Mouse (Mus musculus) heart, adult 2 months (tissue): ENCODE measurements at regions not wholly inside any gene's neighbourhood (a gene's known extent, or its start where the extent isn't known, plus 50 kb on each side); places are given as distances from the start of the nearest gene placed in this dataset.

Experiments
- DNase-seq, 2 experiments: peaks; one replicate each; pipeline ENCODE4 v3.0.0; 2021
- H3K27ac ChIP-seq: fragments of 200-600 bp; 2 replicates; pipeline ENCODE4 v1.8.1; 2022
- H3K27me3 ChIP-seq: fragments of 200-500 bp; 2 replicates; pipeline ENCODE4 v1.6.1; 2012; ENCODE audit warnings: mild to moderate bottlenecking, low read length, inconsistent platforms, mixed read lengths; ENCODE audit not compliant: control insufficient read depth, insufficient read depth
- H3K36me3 ChIP-seq: fragments of 200-500 bp; 2 replicates; pipeline ENCODE4 v1.6.1; 2012; ENCODE audit warnings: low read length, inconsistent platforms; ENCODE audit not compliant: control insufficient read depth, insufficient read depth
- H3K4me1 ChIP-seq: fragments of 200-500 bp; 2 replicates; pipeline ENCODE4 v1.6.1; 2011; ENCODE audit warnings: low read length; ENCODE audit not compliant: control insufficient read depth, insufficient read depth
- H3K4me3 ChIP-seq: fragments of 200-600 bp; 2 replicates; pipeline ENCODE4 v1.8.1; 2022
- H3K79me2 ChIP-seq: fragments of 200-500 bp; replicated peaks from 2 replicates; pipeline ENCODE4 v1.6.1; 2012; ENCODE audit warnings: mild to moderate bottlenecking, inconsistent platforms, low read length, moderate library complexity, mixed read lengths; ENCODE audit not compliant: control insufficient read depth, insufficient read depth
- H3K9ac ChIP-seq: fragments of 200-500 bp; 2 replicates; pipeline ENCODE4 v1.6.1; 2012; ENCODE audit warnings: low read depth, mild to moderate bottlenecking, control low read depth, inconsistent platforms, low read length, mixed read lengths
- CTCF ChIP-seq: fragments of 200-600 bp; IDR thresholded peaks from 2 replicates; pipeline ENCODE4 v1.8.1; 2022; ENCODE audit warnings: antibody characterized with exemption, mild to moderate bottlenecking, moderate library complexity
- EP300 ChIP-seq: fragments of 200-500 bp; IDR thresholded peaks from 2 replicates; pipeline ENCODE4 v1.6.1; 2011; ENCODE audit warnings: low read depth, low read length, control low read depth; ENCODE audit not compliant: insufficient read depth
- POLR2A ChIP-seq: fragments of 200-500 bp; IDR thresholded peaks from 2 replicates; pipeline ENCODE4 v1.6.1; 2011; ENCODE audit warnings: mild to moderate bottlenecking, low read depth, low read length, control low read depth; ENCODE audit not compliant: insufficient read depth
- WGBS: fragments of 180-500 bp; shearing (Covaris S2); methylation state at CpG from one replicate; pipeline ENCODE4 v1.1.7; 2018; 5-methylcytosine and 5-hydroxymethylcytosine counted together
- intact Hi-C: fragments of 180-260 bp; cut with DNase I; formaldehyde crosslinking; loops from one replicate; pipeline ENCODE4 v1.15.1; 2025

GRCm38 (mm10) chr13:101115296-101115695, 282.1 kb upstream of the Slc30a5 start:
- no peak for DNase-seq
- WGBS, result 48% methylated on average over 5 of the region's 5 CpGs
- Histone ChIP-seq H3K27ac (no peak overlapping the region), H3K4me3 (no peak overlapping the region), H3K9ac (no peak overlapping the region), H3K4me1 (no peaks in the 10 kb centered on the region), H3K27me3 (no peaks in the 10 kb centered on the region), H3K36me3 (no peaks in the 10 kb centered on the region), H3K79me2 (no peaks in the 10 kb centered on the region)
- intact Hi-C loops, result no loop called here
- no peak for TF ChIP-seq EP300
- no peak for TF ChIP-seq POLR2A
- TF ChIP-seq CTCF, result no peak

DNA sequence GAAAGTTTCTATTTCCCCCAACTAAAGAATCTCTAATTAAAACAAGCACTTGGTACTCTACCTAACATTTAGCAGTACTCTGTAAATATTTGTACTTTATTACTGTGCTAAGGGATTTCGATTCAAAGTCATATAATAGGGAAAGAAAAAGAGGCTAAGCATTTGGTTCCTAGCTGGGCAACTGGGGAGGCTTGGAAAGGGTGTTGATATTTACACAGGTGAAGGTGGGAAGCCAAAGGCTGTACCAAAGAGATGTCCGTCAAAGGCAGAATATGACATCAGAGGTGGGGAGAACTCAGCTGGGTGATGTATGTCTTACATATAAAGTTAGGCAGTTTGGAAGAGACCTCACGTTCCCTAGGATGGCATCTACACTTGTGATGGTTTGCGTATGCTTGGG, 278.9 kb upstream of the Slc30a5 start:
- WGBS, result 78% methylated on average over 4 of the region's 4 CpGs
- H3K9ac ChIP-seq, result no peak overlapping the region
- no peak overlapping the region for H3K27ac ChIP-seq
- TF ChIP-seq POLR2A, result no peak
- TF ChIP-seq CTCF, result no peak
- TF ChIP-seq EP300, result no peak
- H3K4me3 ChIP-seq, result no peak overlapping the region
- no peaks in the 10 kb centered on the region for H3K4me1 ChIP-seq
- H3K27me3 ChIP-seq, result no peaks in the 10 kb centered on the region
- no peaks in the 10 kb centered on the region for H3K36me3 ChIP-seq
- DNase-seq, result no peak
- intact Hi-C loops, result no loop called here
- H3K79me2 ChIP-seq, result no peaks in the 10 kb centered on the region

- Histone ChIP-seq H3K9ac (no peak overlapping the region), H3K4me1 (no peaks in the 10 kb centered on the region), H3K36me3 (no peaks in the 10 kb centered on the region), H3K4me3 (no peak overlapping the region), H3K27ac (no peak overlapping the region), H3K27me3 (no peaks in the 10 kb centered on the region), H3K79me2 (no peaks in the 10 kb centered on the region)
- 90% methylated on average over 2 of the region's 2 CpGs for WGBS
- DNase-seq, result no peak
- intact Hi-C loops, result no loop called here
- no peak for TF ChIP-seq POLR2A
- no peak for TF ChIP-seq CTCF
- TF ChIP-seq EP300, result no peak
Measured at GRCm38 (mm10) chr13:101111773-101112172, 278.5 kb upstream of the Slc30a5 start.

DNA sequence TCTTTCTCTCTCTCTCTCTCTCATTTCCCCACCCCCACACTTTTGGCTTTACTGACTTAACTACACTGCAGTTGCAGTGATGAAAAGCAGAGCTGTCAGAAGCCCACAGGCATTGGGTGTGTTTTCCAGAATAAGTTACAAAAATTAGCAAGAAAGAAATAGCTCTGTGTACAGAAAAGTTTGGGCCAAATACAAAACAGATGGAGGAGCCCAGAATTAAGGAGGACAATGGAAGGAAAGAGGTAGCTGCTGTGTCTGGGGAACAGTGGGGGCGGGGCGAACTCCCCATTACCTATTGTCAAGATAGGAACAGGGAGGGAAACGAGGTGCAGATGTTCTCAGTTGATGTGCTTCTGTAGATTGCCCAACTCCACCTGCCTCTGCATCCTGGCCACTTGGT, 267.4 kb upstream of the Slc30a5 start:
- Histone ChIP-seq H3K27me3 (no peaks in the 10 kb centered on the region), H3K4me3 (no peak overlapping the region), H3K9ac (no peak overlapping the region), H3K4me1 (no peaks in the 10 kb centered on the region), H3K79me2 (no peaks in the 10 kb centered on the region), H3K27ac (no peak overlapping the region), H3K36me3 (no peaks in the 10 kb centered on the region)
- 63% methylated on average over 3 of the region's 3 CpGs for WGBS
- intact Hi-C loops, result no loop called here
- DNase-seq, result no peak
- TF ChIP-seq EP300 (no peak), CTCF (no peak), POLR2A (no peak)

GRCm38 (mm10) chr13:101096856-101097255, 263.6 kb upstream of the Slc30a5 start:
- intact Hi-C loops, result no loop called here
- no peak for DNase-seq
- Histone ChIP-seq H3K79me2 (no peaks in the 10 kb centered on the region), H3K27me3 (no peaks in the 10 kb centered on the region), H3K9ac (no peak overlapping the region), H3K27ac (no peak overlapping the region), H3K36me3 (no peaks in the 10 kb centered on the region), H3K4me3 (no peak overlapping the region), H3K4me1 (no peaks in the 10 kb centered on the region)
- 41% methylated on average over 1 of the region's 1 CpGs for WGBS
- no peak for TF ChIP-seq POLR2A
- no peak for TF ChIP-seq EP300
- no peak for TF ChIP-seq CTCF

DNA sequence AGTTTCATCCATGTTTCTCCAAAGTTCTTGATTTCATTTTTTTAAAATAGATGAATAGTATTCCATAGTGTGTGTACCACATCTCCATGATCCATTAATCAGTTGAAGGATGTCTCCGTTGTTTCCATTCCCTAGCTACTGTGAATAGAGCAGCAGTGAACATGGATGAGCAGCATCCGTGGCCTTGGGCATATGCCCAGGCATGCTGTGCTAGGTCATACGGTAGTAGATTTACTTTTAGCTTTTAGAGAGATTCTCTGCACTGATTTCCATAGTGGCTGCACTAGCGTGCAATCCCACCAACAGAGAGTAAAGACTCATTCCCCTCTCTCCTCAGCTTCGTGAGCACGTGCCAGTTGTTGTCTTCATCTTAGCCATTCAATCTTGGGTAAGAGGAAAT, 263.0 kb upstream of the Slc30a5 start:
- intact Hi-C loops, result no loop called here
- H3K27me3 ChIP-seq, result no peaks in the 10 kb centered on the region
- H3K27ac ChIP-seq, result no peak overlapping the region
- WGBS, result 84% methylated on average over 6 of the region's 6 CpGs
- TF ChIP-seq CTCF (no peak), EP300 (no peak)
- no peaks in the 10 kb centered on the region for H3K79me2 ChIP-seq
- no peak for DNase-seq
- no peaks in the 10 kb centered on the region for H3K4me1 ChIP-seq
- no peaks in the 10 kb centered on the region for H3K36me3 ChIP-seq
- no peak overlapping the region for H3K9ac ChIP-seq
- H3K4me3 ChIP-seq, result no peak overlapping the region
